Mouse (Mus musculus): ENCODE data around the gene Lrpprc.

DNA sequence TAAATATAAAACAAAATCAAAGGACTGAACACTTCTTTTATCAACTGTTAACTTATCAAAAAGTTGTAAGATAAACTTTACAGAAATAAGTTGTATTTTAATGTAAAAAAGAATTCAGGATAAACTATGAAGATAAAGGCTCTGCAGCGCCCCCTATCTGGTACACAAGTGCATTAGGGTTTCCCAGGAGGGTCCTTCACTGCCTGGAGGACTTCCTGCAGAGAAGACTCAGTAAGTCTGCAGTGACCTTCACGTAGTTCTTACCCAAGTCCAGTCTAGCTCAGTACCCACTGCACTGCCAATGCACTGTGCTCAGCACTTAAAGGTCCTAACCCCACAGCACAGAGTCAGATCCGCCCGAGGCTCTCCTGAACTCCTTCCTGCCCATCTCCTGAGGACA, 83.2 kb downstream of the Lrpprc start:
- TF ChIP-seq CTCF (IDR thresholded peaks at IDR 0.05; ENCODE audit: insufficient read depth, low read length) (no peak), POLR2A (IDR thresholded peaks at IDR 0.05; ENCODE audit: borderline replicate concordance, extremely low read depth, low read depth, low read length) (no peak)

Measured in lung, adult 2 months (tissue).